Mouse (Mus musculus) bone marrow macrophage, adult 2 months (primary cell): ENCODE results near the gene Gsc. TPM values are rescaled to one million over a fixed set of nuclear protein-coding genes. Genes with fewer than 3 reads are reported as not detected.
A peak's percentile ranks its signal among the peaks of the same experiment; 100 is the strongest.
"Not testable (repeated sequence)": the region's sequence is repeated elsewhere in the genome, so short reads cannot be mapped to it uniquely, and the experiment has no call there.

Experiments used
- H3K27ac ChIP-seq: 2 replicates; pipeline ENCODE4 v1.5.1; 2012; ENCODE audit warnings: low read depth, low read length; ENCODE audit not compliant: insufficient read depth
- H3K4me1 ChIP-seq: 2 replicates; pipeline ENCODE4 v1.6.1; 2012; ENCODE audit warnings: low read length; ENCODE audit not compliant: control insufficient read depth, insufficient read depth
- H3K4me3 ChIP-seq: 2 replicates; pipeline ENCODE4 v1.5.1; 2012; ENCODE audit warnings: mild to moderate bottlenecking, low read length, moderate library complexity; ENCODE audit not compliant: insufficient read depth
- CTCF ChIP-seq: IDR thresholded peaks from 2 replicates; pipeline ENCODE4 v1.5.1; 2012; ENCODE audit warnings: low read depth, mild to moderate bottlenecking, low read length, moderate library complexity
- POLR2A ChIP-seq: IDR thresholded peaks from 2 replicates; pipeline ENCODE4 v1.6.1; 2012; ENCODE audit warnings: mild to moderate bottlenecking, low read depth, low read length, borderline replicate concordance
- polyA plus RNA-seq: library from polyadenylated mRNA; stranded (reverse); fragments of >200 nt; gene quantifications from 2 replicates; pipeline ENCODE4 v1.2.4, GENCODE M21; 2012; ENCODE audit not compliant: missing spikeins, insufficient read depth, insufficient read length

The Gsc gene
- polyA plus RNA-seq, 1 experiment: not detected

DNA sequence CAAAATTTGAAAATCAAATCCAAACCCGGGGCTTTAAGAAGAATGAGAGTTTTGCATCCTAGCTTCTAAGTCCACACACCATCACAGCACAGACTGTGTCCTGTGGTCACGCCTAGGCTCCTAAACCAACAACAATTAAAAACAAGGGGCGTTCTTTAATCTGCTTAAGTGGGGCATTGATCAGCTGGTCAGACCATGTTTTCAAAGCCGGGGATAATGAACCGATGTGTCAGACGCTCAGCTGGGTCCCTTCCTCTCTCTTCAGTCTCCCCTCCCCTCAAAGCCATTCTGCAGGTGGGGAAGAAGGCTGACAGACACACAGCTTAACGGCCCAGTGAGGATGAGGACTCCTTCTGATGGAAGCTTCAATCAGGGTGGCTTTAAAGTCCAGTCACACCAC lies 6.2 kb downstream of the Gsc start:
- Histone ChIP-seq H3K27ac (no peak overlapping the region), H3K4me3 (no peak overlapping the region), H3K4me1 (peaks cover 8% of the 10 kb centered on the region)
- TF ChIP-seq CTCF (no peak), POLR2A (no peak)

DNA sequence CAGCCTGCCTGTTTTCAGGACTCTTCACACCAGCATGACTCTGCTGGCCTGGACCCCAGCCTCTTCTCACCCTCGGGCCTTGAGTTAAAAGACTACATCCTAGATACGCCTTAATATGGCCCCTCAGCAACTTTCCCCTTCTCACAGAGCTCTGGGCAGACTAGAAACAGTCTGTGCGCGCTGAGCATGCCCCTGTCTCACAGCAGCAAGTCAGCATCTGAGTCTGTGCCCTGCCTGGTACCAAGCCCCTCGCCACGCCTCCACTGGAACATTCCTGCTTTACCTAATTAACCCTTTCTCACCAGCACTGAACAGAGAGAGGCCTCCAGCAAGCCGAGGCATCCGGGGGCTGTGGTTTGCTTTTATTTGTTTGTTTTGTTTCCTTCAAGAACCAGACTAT lies 11.8 kb downstream of the Gsc start:
- TF ChIP-seq CTCF (no peak), POLR2A (no peak)
- Histone ChIP-seq H3K27ac (no peak overlapping the region), H3K4me1 (no peaks in the 10 kb centered on the region), H3K4me3 (no peak overlapping the region)

DNA sequence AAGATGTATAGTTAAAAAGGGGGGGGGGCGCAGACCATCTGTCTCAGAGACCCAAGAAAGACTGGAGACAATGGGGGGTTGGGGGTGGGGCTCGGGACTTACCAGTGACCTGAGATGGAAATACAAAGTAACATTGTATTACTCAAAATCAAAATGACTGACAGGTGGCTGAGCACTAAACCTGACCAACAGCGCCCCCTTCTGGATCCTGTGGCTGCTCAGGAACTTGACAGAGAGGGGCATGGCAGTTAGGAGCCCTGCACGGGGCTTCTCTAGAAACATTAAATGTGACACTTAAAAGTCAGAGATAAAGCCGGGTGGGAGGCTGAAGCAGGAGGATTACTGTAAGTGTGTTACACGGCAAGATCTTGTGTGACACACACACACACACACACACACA lies 13.8 kb downstream of the Gsc start:
- H3K27ac ChIP-seq: no peak overlapping the region
- no peak overlapping the region for H3K4me3 ChIP-seq
- no peaks in the 10 kb centered on the region for H3K4me1 ChIP-seq
- TF ChIP-seq CTCF (0 out of 2 replicates have a peak, but pooled peaks have one; percentile 30), POLR2A (no peak)

DNA sequence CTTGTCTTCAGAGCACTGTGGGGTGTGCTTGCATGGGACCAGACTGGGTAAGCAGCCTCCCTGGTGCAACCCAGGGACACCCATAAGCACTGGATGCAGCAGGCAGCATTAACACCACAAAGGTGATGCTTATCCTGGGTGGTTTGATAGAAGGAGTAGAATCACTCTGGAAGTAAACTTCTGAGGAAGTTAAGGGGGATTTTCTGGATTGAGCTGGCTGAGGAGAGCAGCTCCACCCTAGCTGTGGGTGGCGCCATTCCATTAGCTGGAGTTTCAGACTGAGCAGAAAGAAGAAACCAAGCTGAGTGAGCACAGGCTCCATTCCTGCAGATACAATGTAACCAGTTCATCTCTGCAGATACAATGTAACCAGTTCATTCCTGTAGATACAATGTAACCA lies 20.1 kb downstream of the Gsc start:
- no peak for TF ChIP-seq POLR2A
- no peak for TF ChIP-seq CTCF
- Histone ChIP-seq H3K4me3 (no peak overlapping the region), H3K27ac (no peak overlapping the region), H3K4me1 (no peaks in the 10 kb centered on the region)

DNA sequence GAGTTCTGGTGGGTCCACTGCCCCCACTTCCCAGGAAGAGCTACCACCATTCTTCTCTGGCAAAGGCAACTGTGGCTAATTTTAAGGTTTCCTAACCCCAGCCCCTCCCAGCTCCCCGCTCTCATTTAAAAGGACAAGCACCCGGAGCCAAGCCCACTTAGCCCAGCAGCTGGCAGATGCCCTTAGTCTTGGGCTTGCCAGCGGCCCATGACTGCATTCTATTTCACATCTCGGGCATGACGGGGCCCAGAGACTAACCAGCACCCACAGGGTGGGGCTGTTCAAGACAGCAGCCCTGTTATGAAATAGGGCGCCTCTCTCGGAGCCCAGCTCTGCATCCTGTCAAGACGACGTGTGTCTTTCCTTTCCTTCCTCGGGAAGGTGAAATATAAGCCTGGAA lies 22.9 kb downstream of the Gsc start:
- Histone ChIP-seq H3K4me1 (no peaks in the 10 kb centered on the region), H3K4me3 (no peak overlapping the region), H3K27ac (no peak overlapping the region)
- TF ChIP-seq CTCF (no peak), POLR2A (no peak)

DNA sequence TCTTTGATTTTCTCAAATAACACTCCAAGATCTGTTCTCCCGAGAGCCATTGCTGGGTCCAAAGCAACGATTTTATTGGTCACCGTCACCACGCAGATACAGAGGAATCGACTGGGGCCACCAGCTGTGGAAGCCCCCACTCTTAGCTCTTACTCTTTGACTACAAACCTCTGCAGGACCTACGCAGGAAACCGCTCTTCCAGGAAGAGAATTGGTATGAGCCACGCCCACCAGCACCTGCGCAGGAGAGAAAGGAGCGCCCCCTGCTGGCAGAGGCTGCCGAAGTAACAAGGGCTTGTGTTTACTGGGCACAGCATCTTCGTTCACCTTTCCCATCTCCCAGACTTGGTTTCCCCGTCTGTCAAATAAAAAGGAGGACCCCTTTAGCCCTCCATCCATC lies 25.0 kb downstream of the Gsc start:
- Histone ChIP-seq H3K27ac (no peak overlapping the region), H3K4me1 (no peaks in the 10 kb centered on the region), H3K4me3 (no peak overlapping the region)
- TF ChIP-seq POLR2A: no peak
- TF ChIP-seq CTCF: peak; percentile 88

DNA sequence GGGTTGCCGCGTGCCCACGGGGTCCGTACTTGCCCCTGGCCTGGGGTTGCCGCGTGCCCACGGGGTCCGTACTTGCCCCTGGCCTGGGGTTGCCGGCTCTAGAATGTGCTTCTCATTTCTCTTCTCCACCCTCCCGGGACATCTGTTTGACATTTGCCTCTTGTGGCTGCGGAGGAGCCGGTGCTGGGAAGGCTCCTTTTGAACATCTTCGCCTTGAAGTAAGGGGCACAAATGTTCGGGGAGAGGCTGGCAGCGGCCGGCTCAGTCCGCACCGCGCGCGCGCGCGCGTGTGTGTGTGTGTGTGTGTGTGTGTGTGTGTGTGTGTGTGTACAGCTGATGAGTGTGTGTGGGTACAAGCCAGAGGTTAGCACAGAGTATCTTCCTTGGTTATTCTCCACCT lies 26.1 kb downstream of the Gsc start:
- H3K4me3 ChIP-seq, H3K27ac ChIP-seq, H3K4me1 ChIP-seq: not testable (repeated sequence)

DNA sequence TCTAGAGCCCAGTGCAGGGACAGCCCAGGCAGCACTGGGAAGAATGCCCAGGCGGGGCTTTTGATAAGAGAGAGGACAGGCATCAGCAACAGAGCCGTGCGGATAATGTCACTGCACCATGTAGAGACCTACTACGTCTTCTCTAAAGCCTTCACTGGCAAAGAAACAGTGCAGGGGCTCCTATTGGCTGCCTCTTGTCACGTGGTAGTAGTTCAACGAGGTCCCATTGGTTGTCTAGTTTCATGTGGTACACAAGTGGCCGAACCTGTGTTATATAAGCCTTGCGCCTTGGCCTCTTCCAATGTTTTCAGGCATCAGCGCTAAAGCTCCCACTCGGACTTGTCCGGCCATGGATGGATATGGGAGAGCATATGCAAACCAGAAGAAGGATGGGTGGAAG lies 29.4 kb downstream of the Gsc start:
- TF ChIP-seq CTCF: no peak
- TF ChIP-seq POLR2A: no peak

DNA sequence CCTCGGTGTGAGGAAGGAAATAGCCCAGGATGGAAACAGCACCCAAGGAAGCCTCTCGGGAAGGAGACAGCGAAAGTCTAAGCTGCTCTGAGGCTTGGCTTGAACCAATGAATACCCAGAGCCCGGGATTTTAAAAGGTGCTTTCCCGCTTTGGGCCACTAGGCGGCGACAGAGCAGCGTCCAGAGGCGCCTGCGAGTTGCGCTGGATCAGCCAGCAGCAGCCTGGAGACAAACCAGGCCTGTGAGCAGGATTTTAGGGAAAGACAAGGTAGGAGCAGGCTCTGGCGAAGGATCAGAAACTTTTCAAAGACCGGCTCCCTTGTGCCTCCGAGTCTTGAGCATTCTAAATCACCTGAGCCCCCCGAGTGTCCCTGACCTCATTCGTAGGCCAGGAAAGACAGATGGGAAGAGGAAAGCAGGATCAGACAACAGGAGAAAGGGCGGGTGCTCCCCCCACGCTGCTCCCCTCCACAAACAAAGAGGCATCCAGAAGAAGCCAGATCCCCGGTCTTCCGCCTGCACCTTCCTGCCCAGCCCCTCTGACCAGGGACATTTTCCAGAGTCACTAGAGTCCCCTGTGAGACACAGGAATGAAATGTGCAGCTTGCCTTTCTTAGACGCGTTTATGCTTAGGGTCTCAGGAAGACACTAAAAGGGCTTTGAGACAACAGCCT lies 32.9 kb downstream of the Gsc start:
- Histone ChIP-seq H3K4me3 (no peak overlapping the region), H3K27ac (no peak overlapping the region), H3K4me1 (no peaks in the 10 kb centered on the region)
- TF ChIP-seq CTCF (peak; percentile 55), POLR2A (no peak)

More for the DNA sequence above, 29.4 kb downstream of the Gsc start:
- Histone ChIP-seq H3K4me3 (no peak overlapping the region), H3K27ac (no peak overlapping the region), H3K4me1 (no peaks in the 10 kb centered on the region)

DNA sequence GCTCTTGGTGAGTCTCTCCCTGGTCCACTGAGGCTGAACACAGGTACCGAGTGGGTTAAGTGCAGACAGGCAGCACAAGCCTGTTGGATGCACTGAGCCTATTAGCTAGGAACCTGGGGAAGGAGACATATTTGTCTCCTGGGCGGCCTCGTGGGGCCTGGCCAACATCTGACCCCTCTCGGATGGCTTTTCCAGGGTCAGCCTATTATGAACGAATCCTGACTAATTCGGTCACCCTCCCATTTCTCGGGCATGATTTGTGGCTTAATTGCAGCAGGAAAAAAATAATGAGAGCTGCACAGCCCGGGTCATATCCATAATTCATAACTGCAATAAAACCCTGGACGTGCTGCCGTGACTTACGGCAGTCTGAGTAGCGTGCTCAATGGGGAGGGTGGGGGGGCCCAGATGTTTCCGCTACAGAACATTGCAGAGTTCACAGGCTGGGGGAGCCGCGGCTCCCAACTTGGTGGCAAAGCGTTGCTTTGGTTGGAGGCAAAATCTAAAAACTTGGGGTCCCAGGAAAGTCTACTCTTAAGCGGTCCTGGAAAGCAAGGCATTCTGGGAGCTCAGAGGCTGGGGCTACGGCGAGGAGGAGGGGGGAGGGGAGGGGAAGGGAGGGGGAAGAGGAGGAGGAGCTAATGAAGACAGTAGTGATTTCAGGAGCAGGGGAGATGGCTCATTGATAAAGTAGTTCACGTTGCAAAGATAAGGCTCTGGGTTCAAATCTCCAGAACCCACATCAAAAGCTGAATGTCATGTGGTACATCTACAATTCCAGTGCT lies 39.0 kb downstream of the Gsc start:
- H3K4me3 ChIP-seq: no peak overlapping the region
- no peak for TF ChIP-seq CTCF
- no peak for TF ChIP-seq POLR2A
- H3K4me1 ChIP-seq: no peaks in the 10 kb centered on the region
- H3K27ac ChIP-seq: no peak overlapping the region
